Mouse (Mus musculus) Patski (cell line): ENCODE data around the gene Rps6ka6. TPM values are rescaled to one million over a fixed set of nuclear protein-coding genes. Genes with fewer than 3 reads are reported as not detected.

ENCODE experiments used
- ATAC-seq: fragments of 100-300 bp; one replicate; pipeline ENCODE4 v1.8.0; 2021
- CTCF ChIA-PET: fragments of 350-600 bp; sonication (Branson Sonifier 250); formaldehyde crosslinking; loops from one replicate; lab custom pipeline; 2022; ENCODE audit warnings: inconsistent platforms; lab: Charles Lee
- POLR2A ChIA-PET: fragments of 350-600 bp; sonication (Branson Sonifier 250); formaldehyde crosslinking; loops from one replicate; lab custom pipeline; 2022; ENCODE audit warnings: antibody characterized with exemption, inconsistent platforms; lab: Charles Lee
- DNase-seq: peaks from one replicate; pipeline ENCODE4 v3.0.0-alpha.2; 2011; ENCODE audit warnings: low read depth, low spot score
- H3K27me3 ChIP-seq: fragments of 371-371 bp; one replicate; pipeline ENCODE4 v1.5.1; 2021
- CTCF ChIP-seq: fragments of 100-300 bp; IDR thresholded peaks from one replicate; pipeline ENCODE4 v1.5.1; 2021
- in situ Hi-C: fragments of 300-500 bp; cut with MboI; formaldehyde crosslinking; loops from 3 replicates; pipeline ENCODE4 v1.11.1; 2018; ENCODE audit warnings: low pct_unique_long_range_greater_than_20kb, mixed read lengths
- polyA plus RNA-seq: library from polyadenylated mRNA; unstranded; gene quantifications from one replicate; pipeline ENCODE4 v1.2.3, GENCODE M21; 2021

Rps6ka6 gene
- 0.18 TPM for polyA plus RNA-seq

DNA sequence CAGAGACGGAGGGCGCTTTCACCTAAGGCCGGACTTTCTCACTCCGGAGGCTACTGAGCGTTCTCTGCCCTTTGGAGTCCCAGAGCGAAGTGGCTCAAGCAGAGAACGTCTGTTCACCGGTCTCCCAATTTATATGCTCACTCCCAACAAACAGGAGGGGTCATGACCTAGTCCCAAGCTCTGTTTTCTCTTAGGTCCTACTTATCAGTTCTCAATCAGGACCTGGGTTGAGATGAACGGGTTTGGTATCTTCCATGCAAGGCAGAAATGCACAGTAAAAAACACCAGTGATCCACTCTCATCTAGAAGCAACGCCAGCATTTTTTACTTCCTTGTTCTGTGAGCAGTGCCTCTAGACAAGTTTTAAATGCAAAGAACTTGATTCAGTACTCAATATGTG lies at the start of gene Rps6ka6:
Rps6ka6 (minus strand) TSS at position 101 of the 400 bp plus-strand sequence.
- DNase-seq (no peak), ATAC-seq (no peak)
- in situ Hi-C loops: no loop called here
- ChIA-PET CTCF (no interaction called here), POLR2A (no interaction called here)
- H3K27me3 ChIP-seq: peaks cover 21% of the 10 kb centered on the region
- no peak for TF ChIP-seq CTCF

- ChIA-PET POLR2A (no interaction called here), CTCF (no interaction called here)
- peaks cover 41% of the 10 kb centered on the region for H3K27me3 ChIP-seq
- in situ Hi-C loops: no loop called here
- ATAC-seq (no peak), DNase-seq (no peak)
- no peak for TF ChIP-seq CTCF
Measured at GRCm38 (mm10) chrX:111577044-111577443, 39.3 kb upstream of the Rps6ka6 start.

DNA sequence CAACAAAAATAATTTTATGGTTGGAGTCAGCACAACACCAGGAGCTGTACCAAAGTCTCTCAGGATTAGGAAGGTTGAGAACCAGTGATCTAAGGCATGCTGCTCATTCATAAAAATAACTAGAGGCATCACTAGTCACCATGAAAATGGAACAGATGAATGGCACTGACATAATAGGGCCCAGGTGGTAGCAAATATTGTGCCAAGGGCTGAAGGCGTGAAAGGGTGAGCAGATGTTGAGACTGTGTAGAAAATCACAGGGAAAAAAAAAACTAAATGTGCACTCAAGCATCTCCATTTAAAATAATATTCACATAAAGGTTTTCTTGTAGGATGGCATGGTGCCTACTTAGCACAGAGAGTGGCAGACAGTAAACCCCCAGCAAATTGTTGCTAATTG lies 19.6 kb downstream of the Rps6ka6 start:
- no peak for TF ChIP-seq CTCF
- ATAC-seq: no peak
- ChIA-PET CTCF (no interaction called here), POLR2A (no interaction called here)
- in situ Hi-C loops: no loop called here
- DNase-seq: no peak
- peaks cover 25% of the 10 kb centered on the region for H3K27me3 ChIP-seq

DNA sequence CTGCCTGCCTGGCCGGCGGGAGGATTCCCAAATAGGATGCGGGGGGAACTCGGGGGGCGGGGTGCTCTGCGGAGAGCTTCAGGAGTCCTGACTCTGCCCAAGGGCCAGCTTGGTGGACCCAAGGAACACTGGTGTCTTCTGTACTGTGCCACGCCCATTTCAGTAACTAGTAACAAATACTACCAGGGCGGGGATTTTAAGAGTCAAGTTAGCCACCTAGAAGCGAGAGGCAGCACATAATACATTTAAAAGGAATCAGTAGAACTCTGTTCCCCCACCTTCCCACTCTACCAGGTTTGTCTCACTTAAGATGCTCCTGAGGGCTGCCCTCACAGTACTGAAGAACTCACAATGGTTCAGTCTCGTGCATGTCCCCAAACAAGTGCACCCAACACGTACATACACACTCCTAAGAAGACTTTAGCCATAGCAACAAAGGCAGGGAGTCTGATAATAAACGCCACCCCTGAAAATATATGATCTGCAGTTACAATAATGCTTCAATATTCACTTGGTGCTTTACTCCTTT lies 74.1 kb downstream of the Rps6ka6 start:
- DNase-seq (no peak), ATAC-seq (no peak)
- peaks cover 35% of the 10 kb centered on the region for H3K27me3 ChIP-seq
- ChIA-PET POLR2A (no interaction called here), CTCF (no interaction called here)
- in situ Hi-C loops: no loop called here
- TF ChIP-seq CTCF: no peak

- ChIA-PET CTCF (no interaction called here), POLR2A (no interaction called here)
- TF ChIP-seq CTCF: no peak
- peaks cover 40% of the 10 kb centered on the region for H3K27me3 ChIP-seq
- DNase-seq: no peak
- in situ Hi-C loops: no loop called here
- ATAC-seq: peak; percentile 60
Measured at GRCm38 (mm10) chrX:111462833-111463564, 74.8 kb downstream of the Rps6ka6 start.

DNA sequence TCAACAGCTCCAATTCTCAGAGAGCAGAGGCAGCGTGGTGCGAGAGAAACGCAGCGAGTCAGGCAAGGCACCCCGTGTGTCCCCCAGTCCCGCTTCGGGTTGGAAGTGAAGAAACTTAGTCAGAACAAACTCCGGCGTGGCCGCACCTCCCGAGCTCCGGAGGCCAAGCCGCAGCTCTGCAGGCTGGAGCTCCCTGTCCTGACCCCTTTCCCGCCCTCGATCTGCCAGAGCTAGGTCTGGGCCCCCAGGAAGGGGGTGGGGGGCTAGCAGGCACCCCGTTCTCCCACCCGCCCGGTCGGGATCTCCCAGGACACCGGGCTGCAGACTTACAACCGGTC lies 75.3 kb downstream of the Rps6ka6 start:
- CTCF ChIA-PET: no interaction called here
- ATAC-seq (peak; percentile 12), DNase-seq (no peak)
- no peak for TF ChIP-seq CTCF
- POLR2A ChIA-PET: no interaction called here
- in situ Hi-C loops: no loop called here
- peaks cover 43% of the 10 kb centered on the region for H3K27me3 ChIP-seq

- peaks cover 45% of the 10 kb centered on the region for H3K27me3 ChIP-seq
- DNase-seq (no peak), ATAC-seq (no peak)
- ChIA-PET POLR2A (no interaction called here), CTCF (no interaction called here)
- in situ Hi-C loops: no loop called here
- TF ChIP-seq CTCF: no peak
Measured at GRCm38 (mm10) chrX:111462092-111462491, 75.7 kb downstream of the Rps6ka6 start.

DNA sequence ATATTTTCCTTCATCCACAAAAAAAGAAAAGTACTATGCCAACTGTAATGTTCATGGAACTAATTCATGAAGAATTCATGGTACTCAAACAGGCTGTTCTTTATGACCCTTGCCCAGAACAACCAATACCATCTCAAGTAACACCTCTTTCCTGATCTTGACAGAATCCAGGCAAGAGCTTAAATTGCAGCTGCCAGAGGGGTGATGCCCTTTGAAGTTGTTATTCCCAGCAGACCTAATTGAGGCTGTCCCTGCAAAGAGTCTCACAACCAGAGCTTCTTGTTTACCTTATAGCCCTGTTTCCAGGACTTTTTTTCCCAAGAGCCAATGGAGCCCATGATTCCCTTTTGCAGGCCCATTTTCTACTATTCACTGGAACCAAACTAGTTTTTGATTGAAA lies 77.6 kb downstream of the Rps6ka6 start:
- POLR2A ChIA-PET: no interaction called here
- in situ Hi-C loops: no loop called here

DNA sequence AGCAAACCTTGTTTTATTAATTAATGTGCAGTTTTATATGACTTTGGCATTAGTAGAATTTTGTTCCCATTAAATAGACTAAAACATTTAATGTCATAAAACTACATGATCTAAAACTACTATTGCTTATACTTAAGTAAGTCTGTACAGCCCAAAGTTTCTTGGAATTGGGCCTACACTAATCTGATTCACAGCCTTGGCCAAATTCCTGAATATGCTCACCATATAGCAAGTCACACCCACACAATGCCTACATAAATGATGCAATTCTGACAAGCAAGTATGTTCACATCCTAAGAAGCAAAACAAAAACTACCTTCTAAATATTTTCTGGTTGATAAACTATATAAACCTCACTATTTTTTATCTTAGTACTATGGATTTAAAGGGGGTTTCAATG lies 101.2 kb downstream of the Rps6ka6 start:
- no peak for TF ChIP-seq CTCF
- no peak for DNase-seq
- CTCF ChIA-PET: no interaction called here
- POLR2A ChIA-PET: no interaction called here
- H3K27me3 ChIP-seq: peaks cover 46% of the 10 kb centered on the region
- in situ Hi-C loops: no loop called here
- no peak for ATAC-seq

More for the DNA sequence above, 77.6 kb downstream of the Rps6ka6 start:
- TF ChIP-seq CTCF: no peak
- ATAC-seq (no peak), DNase-seq (no peak)
- H3K27me3 ChIP-seq: peaks cover 55% of the 10 kb centered on the region
- CTCF ChIA-PET: no interaction called here

DNA sequence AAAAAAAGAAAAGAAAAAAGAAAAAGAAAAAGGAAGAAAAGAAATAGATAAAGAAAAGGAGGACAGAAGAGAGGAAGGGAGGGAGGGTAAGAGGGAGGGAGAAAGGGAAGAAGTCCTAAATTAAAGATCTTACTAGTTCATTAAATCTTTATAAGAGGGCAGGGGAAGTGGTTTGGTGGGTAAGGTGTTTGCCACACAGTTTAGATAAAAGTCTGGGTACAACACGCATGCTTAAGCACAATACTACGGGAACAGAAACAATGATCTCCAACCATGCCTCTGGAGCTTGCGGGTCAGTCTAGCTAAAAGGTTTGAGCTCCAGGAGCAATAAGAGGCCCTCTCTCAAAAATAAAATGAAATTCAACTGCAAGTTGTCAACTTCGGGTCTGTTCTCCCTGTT lies 123.0 kb downstream of the Rps6ka6 start:
- DNase-seq: no peak
- H3K27me3 ChIP-seq: peaks cover 44% of the 10 kb centered on the region
- TF ChIP-seq CTCF: no peak
- POLR2A ChIA-PET: no interaction called here
- CTCF ChIA-PET: no interaction called here
- ATAC-seq: no peak
- in situ Hi-C loops: no loop called here

DNA sequence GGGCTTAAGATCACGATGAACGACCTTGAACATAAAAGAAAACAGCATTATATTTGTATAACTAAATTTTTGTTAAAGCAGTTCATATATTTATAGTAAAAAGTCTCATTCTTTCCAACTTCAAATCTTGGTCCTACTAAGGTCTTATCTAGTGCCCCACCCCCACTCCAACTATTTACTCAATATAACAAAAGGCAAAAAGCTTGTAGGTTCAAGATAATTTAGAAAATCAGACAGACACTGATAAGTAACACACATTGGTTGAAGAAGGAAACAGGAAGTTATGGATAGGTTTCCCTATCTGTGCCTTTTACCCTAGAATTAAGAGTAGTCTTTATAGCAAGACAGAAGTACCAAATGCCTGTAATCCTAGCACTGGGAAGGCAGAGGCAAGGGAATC lies 132.9 kb downstream of the Rps6ka6 start:
- in situ Hi-C loops: no loop called here
- POLR2A ChIA-PET: no interaction called here
- CTCF ChIA-PET: no interaction called here
- DNase-seq: no peak
- no peak for ATAC-seq
- H3K27me3 ChIP-seq: peaks cover 29% of the 10 kb centered on the region
- no peak for TF ChIP-seq CTCF

- POLR2A ChIA-PET: no interaction called here
- in situ Hi-C loops: no loop called here
Measured at GRCm38 (mm10) chrX:111377020-111377419, 160.7 kb downstream of the Rps6ka6 start.

More at GRCm38 (mm10) chrX:111377020-111377419, 160.7 kb downstream of the Rps6ka6 start:
- H3K27me3 ChIP-seq: peaks cover 18% of the 10 kb centered on the region
- TF ChIP-seq CTCF: no peak
- DNase-seq (no peak), ATAC-seq (no peak)
- CTCF ChIA-PET: no interaction called here
